Mouse (Mus musculus): ENCODE results near the gene Slc8a2.

Slc8a2 gene

DNA sequence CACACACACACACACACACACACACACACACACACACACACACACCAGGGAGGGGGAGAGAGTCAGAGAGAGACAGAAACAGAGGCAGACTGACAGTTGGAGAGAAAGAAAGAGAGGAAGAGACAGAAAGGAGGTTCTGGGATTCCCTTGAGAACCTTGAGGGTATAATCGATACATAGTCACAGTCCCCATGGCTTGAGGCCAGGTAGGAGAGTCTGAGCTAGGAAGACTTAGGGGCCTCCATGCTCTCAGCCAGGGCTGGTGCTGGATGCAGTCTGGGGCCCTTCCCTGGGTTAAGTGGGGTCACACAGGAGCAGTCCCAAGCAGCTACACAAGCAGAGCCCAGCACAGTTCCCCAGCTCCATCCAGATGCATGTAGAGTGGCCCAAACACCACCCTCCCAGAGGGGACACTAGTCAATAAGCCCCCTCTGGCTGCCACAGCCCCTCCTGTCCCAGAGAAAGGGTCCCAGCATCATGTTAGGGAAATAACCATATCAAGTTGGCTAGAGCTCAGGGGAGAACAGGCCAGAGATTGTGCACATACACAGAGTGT lies 43.0 kb downstream of the Slc8a2 start:
- no peak for DNase-seq

DNA sequence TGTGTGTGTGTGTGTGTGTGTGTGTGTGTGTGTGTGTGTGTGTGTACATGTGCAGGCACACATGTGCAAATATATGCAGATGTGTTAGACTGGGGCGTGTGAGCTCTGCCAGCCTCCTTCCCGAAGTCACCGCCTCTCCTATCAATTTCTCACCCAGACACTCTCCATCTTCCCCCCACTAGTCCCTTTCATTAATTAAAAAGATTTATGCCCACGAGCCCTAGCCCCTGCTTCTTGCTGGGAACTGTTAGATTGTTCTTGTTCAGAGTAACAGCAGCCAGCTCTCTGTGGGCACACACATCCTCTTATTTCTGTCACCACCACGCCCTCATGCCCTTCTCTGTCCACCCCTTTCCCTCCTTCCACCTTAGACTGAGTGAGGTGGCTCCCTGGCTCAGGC lies 43.5 kb downstream of the Slc8a2 start:
- no peak for DNase-seq

DNA sequence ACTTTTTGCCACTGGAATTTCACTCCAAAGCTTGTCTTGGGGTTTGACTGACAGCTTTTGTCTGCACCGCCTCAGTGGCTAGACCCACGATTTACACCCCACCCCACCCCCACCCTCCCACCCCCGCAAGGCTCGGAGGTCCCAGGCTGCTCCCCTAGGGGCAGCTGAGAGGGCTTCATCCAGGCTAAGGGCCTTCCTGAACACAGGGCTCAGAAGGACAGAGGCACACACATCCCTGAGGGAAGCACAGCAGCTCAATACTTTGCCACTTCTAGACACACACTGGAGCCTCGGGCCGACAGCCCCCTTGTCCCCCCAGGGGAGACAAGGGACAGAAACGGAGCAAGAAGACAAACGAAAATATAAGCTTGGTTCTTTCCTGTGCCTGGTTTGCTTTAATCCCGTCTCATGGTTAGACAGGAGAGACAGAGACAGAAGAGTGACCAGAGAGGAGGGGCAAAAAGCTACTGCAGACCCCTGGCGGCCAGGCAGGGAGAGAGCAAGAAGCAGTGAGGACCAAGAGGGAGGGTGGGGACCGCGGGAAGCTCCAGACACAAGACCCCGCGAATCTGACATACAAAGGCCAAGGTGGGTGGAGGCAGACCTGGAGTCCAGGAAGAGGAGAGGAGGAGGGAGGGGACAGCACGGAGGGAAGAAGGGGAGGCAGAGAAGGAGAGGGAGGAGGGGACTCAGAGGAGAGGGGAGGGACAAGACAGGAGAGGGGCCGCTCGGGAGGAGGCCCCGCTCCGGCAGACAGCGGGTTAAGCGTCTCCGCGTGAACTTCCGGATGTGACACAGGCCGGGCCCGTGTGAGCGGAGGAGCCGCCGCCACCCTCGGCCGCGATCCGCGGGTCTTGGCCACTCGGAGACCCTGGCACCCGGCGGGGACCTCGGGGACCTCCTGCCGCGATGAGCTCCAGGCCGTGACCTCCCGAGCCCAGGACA lies 45.2 kb downstream of the Slc8a2 start, which contains the start of gene Meis3:
TSS of gene Meis3 (plus strand) at position 494 of the 945 bp plus-strand sequence.
- peak; percentile 54 for DNase-seq

DNA sequence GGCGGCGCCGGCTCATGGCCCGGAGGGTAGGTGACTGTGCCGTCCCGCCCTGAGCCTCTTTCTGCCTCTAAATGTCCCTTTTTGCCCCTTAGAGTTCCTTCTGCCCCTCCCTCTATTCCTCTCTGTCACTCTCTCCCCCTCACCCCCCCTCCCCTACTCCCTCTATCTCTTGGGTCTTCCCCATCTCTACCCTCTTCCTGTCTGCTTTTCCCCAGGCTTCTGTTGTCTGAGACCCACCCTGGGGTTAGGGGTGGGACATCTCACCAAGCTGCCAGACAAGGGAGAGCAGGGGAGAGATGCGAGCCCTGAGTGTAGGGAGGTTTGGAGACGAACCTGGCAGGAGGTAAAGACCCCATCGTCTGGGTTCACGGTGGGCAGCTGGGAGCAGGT lies 45.9 kb downstream of the Slc8a2 start:
- DNase-seq, result no peak

DNA sequence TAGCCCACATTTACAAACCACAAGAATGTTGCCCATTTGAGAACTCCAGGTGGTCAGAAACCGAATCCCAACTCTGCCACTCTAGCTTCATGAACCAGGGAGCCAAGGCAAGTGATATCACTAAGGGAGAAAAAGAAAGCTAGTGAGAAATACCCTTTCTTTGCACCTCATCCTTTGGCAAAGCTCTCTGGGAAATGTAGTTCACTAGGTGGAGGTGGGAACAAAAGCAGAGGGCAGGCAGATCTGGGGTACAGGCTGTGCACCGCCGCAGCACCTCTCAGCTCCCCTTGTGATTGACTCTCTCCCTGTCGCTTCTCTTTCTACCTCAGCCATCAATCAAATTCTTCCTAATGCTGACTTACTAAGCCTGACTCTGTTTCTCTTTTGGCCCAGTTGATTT lies 48.5 kb downstream of the Slc8a2 start:
- DNase-seq, result no peak

DNA sequence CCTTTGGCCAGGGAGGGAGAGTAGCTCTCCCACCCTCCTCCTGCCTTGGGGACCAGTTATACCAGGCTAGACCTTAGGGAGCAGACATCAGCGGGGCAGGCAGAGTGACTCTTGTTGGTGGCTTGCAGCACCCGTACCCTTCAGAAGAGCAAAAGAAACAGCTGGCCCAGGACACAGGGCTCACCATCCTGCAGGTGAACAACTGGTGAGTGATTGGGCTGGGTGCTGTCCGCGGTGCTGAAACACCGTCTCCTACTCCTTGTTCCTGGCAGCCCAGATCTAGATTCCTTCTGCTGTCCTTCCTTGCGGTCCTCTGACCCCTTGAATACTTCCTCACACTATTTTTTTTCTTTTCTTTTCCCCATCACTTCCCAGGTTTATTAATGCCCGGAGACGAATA lies 54.0 kb downstream of the Slc8a2 start:
- DNase-seq, result no peak

DNA sequence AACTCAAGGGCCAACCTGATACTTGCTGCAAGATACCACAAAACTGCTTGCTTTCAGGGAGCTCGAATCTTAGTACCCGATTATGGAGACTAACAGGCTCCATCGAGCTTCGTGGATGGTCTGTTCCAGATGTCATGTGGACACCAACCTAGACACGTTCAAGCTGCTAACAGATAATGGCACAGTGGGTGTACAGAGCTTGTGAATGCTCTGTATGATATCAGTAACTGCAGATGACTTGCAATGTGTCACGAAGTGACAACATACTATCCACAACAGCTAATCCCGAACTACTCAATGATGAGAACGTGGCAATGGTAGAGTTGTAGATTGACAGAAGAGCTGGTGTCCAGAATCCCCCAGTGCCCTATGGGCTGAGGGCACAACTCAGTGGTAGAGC lies 57.9 kb downstream of the Slc8a2 start:
- DNase-seq, result no peak

DNA sequence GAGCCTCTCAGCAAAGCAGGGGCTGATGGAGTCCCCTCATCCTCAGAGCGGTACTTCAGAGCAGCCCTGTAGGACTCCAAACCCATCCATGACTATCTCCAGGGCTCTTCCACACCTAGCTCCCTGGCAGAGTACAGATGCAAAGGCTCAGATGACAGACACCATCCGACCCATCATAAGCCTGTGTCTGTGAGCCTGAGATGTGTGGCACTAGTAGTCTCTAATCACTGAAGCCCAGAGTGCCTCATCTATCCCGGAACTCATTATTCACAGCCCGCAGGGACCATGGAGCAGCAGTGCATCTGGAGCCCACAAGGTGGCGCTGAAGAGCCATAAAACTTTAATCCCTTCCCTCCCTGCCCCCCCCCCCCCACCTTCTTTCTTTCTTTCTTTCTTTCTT lies 62.7 kb downstream of the Slc8a2 start:
- DNase-seq, result peak; percentile 48

DNA sequence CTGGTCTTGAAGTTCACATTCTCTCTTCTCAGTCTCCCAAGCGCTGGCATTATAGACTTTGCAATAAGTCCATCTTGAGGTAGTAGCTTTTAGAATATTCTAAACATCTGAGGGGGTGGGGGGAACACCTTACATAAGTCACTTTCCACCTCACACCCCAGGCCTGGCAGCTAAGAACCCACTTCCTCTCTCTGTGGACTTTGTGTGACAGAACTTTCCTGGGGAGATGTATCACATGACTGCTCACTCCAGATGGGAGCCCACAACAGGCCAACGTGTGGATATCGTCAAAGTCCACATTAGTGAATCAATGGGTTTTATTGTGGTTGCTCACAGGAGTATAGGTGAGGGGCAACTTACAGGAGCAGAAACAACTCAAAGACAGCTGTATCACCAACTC lies 64.1 kb downstream of the Slc8a2 start:
- no peak for DNase-seq

DNA sequence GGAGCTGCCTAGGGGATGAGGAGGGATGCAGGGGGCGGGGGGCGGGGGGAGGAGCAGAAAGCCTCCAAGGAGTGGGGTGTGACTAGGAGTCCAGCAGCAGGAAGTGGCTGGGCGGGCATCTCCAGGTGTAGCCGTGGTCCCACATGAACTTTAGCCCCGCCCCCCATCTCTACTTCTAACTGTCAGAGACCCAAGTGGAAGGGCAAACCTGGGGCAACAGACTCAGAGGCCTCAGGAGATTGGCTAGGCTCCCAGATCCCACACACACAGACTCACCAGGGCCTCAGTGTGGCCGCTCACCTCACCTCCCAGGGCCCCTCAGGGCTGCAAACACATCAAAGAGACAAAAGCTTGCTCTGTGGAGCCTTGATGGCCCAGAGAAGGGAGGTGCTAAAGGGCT lies 67.0 kb downstream of the Slc8a2 start:
- no peak for DNase-seq

DNA sequence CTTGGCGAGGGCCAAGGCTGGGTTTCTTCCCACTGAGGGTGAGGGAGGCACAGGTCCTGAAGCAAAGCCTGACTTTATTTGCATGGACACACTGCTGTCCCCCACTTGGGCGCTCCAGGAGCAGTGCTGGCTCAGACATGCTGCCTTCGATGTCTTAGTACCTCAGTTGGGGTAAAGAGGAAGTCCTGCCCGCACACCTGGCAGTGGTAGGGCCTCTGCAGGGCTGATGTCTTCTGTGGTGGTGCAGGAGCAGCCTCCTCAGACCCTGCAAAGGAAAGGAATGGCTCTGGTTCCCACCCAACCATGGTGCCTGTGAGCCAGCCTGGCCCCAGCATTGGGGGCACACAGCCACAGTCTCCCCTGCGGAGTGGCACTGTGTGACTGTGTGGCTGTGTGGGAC lies 67.5 kb downstream of the Slc8a2 start:
- DNase-seq, result no peak

DNA sequence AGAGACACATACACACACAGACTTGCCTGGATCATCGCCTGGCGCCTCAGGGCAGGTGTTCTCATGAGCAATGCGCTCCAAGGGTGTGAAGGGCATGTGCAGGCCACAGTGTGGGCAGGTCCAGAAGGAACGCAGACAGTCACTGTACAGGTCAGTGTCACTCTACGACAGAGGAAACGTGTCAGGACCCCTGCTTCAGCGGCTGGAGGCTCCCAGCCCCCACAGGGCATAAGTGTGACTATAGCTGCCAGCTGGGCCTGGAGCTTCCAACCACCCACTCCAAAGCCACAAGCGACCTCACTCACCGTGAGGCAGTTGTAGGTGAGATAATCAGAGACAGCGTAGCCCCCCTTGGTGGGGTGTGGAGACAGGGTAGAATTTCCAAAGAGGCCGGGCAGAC lies 68.9 kb downstream of the Slc8a2 start:
- DNase-seq, result no peak

DNA sequence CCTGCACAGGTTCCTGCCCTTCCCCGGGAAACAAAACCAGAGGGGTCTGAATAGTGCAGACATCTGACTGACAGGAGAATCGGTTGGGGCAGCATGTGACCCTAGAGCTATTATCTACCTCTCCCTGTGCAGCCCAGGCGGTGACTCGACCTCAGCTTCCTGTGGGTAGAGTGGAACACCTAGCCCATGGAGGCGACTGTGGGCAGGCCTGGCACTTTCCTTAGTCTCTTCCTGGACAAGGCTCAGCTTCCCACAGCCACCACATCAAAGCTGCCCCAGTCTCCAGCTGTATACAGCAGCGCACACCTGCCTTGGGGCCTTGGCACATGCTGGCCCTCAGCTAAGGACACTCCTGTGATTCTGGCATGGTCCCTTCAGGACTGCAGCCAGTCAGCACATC lies 71.5 kb downstream of the Slc8a2 start:
- DNase-seq, result no peak

DNA sequence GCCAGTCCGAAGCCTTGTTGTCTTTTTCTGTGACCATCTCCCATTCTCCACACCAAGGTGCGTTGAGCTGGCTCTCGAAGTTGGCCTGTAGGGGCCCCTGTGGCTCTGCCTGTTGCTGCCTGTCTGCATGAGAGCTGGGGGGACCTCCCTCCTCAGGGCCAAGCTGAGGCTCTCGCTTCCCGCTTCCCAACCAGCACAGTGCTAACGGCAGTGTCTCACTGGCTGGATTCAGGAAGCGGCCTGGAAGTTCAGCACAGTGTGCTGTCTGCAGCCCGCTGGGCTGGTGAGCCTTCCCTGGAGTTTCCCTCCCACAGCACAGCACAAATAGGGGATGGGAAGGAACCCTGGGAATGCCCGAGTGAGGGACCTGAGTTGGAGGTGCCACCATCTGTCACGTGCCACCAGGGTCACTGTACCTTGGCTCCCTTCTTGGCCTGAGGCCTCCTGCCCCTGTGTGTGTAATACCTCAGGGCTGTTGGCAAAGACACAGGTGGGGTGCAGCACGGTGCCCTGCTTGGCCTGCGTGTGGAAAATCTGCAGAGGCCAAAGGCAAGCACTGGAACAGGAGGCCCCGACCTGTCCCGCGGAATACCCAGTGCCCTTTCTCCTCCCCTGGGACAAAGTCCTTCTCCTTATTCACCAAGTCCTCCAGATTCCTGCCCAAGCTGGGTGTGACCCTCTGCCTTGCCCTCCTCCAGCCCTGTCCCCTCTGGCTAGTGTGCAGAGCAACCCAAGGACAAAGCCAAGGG lies 73.3 kb downstream of the Slc8a2 start:
- no peak for DNase-seq

DNA sequence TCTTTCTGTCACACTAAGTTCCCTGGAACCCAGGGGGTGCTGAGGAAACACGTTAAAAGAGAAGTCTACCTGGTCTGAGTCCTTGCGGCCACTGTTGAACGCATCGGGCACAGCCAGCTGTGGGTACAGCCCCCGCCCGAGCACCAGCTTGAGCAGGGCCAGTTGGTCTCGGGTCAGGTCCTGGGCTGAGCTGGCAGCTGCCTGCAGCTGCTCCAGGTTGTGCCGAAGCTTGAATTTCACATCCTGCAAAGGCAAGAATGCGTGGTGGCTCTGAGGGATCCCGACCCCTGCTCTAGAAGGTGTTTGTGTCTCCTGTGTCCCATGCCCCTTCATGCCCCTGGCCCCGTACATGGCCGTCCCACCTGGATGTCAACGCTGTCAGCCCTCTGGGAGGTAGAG lies 73.9 kb downstream of the Slc8a2 start:
- no peak for DNase-seq

DNA sequence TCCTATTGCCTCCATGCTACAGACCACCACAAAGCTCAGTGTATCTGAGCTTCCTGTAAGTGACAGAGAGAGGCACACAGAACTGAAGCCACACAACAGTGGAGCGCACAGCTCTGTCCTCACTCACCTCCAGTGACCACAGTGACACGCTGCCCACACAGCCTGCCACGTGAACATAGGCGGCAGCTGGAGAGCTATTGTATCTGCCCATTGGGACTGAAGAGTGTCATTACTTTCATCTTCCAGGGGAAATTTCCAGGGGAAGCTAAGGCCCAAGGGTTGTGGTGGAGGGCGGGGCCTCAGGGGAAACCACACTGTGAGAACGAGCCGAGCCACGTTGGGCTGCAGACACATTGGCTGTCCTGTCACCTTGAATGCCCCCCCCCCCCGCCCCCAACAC lies 75.2 kb downstream of the Slc8a2 start:
- DNase-seq, result no peak

DNA sequence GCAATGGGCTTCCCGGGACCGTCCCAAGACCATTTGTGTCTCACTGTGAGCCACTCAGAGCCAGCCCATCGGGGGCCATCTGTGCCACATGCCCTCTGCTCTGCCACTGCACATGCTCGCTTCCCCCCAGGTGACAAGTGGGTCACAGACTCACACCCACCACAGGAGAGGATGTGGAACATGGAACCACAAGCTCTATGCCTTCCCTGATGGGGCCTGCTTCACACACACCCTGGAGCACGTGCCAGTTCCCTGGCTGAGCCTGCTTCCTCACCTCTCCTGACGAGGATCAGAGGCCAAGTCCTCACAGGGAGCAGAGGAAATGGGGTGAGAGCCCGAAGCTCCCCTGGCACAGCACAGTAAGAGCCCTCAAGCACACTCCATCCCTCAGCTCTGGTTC lies 77.5 kb downstream of the Slc8a2 start:
- DNase-seq, result peak; percentile 51

DNA sequence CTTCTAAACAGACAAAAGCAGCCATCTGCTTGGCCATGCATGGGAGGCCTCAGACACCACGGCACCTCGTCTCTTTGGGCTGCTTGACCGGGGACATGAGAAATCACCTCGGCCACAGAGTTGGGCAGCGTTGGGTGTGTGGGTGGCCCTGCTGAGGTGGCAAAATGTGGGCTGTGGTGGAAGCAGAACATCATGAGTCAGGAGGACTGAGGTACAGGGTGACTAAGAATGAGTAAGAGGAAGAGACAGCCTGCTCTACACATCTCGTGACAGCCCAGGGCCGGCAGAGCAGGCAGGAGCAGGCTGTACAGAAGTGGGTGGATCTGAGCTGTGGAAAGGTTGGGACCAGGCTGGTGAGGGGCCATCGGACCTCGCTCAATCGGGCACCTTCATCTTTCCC lies 77.9 kb downstream of the Slc8a2 start:
- peak; percentile 85 for DNase-seq

DNA sequence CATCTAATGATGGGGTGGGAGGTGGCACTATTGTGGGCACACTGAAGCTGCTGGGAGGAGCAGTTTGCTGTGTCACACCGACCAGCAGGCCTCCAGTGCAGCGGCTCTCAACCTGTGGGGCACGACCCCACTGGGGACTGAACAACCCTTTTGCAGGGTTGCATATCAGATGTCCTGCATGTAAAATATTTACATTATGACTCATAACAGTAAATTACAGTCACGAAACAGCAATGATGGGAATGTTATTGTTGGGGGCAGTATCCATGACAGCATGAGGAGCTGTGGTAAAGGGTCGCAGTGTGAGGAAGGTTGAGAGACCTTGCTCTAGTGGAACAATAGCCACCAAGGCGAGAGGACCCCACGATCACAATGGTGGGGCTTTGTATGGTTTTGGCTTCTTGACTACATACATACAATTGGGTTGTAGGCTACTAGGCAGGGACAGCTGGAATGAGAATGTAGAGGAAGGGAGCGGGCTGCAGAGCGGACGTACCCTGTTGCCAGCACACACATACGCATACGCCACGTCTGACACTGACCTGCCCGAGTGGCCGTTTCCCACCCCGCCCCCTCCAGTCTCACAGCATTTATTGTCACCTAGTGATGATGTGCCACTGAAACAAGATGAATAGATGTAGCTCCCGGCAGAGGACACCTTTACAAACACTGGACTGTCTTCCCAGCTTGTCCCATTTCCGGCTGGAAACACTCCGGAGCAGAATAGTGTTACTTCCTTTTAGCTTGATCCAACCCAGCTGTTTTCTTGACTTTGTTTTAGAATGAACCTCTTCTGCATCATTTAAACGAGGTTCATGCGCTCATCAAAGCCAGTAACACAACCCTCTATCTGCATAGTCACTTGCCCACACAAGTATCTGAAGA lies 79.4 kb downstream of the Slc8a2 start:
- no peak for DNase-seq
